Mouse (Mus musculus) c-Kit-positive CD71-positive TER-119-negative erythroid progenitor cells, embryonic 14.5 days (primary cell): ENCODE results near the gene Gm9044.
"Not testable (repeated sequence)": the region's sequence is repeated elsewhere in the genome, so short reads cannot be mapped to it uniquely, and the experiment has no call there.

ENCODE experiments used
- DNase-seq: peaks from one replicate; pipeline ENCODE4 v3.0.0-alpha.2; 2013; ENCODE audit warnings: low read depth

Gene Gm9044

DNA sequence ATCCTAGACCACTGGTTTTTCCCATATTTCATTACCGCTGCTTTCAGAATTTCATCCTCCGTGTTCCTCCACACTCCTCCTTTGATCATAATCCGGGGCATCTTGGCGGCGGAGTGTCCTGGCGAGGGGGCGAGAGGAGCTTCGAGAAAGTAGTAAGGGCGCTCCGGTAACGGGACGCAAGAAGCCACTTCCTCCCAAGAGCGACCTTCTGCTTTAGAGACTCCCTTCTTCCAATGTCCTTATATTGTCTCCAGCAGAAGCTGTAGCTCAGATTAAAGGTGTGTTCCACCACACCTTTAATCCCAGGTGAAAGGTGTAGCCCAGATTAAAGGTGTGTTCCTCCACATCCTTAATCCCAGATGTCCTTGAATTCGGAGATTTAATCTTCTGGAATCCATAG, at the start of gene Gm9044:
Gm9044 (minus strand) TSS at position 101 of the 400 bp plus-strand sequence.
- DNase-seq = not testable (repeated sequence)

DNA sequence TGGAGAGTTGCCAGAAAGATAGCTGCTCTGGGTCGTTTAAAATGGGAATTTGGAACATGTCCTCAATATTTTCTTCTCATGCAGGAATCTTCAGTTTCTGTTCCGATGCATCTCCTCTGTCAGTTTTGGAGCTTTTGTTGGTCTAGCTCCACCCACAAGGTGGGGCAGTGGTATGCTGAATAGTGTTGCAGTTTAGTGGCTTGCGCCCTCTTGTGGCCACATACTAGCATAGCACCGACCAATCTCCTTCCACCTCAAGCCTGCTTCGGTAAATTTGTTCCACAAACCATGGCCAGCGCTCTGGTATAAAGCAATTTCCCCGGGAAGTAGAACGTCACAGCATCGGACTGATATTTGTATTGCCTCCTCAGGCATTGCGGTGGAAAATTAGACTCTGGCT, 38.2 kb upstream of the Gm9044 start:
- peak; percentile 56 for DNase-seq

DNA sequence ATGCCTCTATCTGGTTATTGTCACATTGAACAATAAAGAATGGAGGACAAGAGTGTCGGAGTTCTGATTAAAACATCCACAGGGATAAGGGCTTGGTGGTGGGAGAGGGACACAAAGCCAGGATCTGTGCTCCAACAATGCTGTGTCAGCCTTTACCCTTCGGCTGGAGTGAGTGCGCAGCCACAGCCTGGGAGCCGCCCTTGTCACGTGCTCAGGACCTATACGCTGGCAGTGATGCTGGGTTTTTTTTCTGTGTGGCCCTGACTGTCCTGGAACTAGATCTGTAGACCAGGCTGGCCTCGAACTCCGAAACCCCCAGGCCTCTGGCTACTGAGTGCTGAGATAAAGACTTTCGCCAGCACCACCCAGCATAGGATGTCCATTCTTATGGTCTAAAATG, 37.3 kb upstream of the Gm9044 start:
- no peak for DNase-seq

DNA sequence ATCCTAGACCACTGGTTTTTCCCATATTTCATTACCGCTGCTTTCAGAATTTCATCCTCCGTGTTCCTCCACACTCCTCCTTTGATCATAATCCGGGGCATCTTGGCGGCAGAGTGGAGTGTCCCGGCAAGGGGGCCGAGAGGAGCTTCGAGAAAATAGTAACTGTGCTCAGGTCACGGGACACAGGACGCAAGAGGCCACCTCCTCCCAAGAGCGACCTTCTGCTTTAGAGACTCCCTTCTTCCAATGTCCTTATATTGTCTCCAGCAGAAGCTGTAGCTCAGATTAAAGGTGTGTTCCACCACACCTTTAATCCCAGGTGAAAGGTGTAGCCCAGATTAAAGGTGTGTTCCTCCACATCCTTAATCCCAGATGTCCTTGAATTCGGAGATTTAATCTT, 21.8 kb upstream of the Gm9044 start, which contains the start of gene Gm9049:
Gm9049 (minus strand) TSS at position 101 of the 400 bp plus-strand sequence.
- not testable (repeated sequence) for DNase-seq

DNA sequence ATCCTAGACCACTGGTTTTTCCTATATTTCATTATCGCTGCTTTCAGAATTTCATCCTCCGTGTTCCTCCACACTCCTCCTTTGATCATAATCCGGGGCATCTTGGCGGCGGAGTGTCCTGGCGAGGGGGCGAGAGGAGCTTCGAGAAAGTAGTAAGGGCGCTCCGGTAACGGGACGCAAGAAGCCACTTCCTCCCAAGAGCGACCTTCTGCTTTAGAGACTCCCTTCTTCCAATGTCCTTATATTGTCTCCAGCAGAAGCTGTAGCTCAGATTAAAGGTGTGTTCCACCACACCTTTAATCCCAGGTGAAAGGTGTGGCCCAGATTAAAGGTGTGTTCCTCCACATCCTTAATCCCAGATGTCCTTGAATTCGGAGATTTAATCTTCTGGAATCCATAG, 16.4 kb upstream of the Gm9044 start, which contains the start of gene Gm9048:
Gm9048 (minus strand) TSS at position 101 of the 400 bp plus-strand sequence.
- not testable (repeated sequence) for DNase-seq

DNA sequence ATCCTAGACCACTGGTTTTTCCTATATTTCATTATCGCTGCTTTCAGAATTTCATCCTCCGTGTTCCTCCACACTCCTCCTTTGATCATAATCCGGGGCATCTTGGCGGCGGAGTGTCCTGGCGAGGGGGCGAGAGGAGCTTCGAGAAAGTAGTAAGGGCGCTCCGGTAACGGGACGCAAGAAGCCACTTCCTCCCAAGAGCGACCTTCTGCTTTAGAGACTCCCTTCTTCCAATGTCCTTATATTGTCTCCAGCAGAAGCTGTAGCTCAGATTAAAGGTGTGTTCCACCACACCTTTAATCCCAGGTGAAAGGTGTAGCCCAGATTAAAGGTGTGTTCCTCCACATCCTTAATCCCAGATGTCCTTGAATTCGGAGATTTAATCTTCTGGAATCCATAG, 10.9 kb upstream of the Gm9044 start, which contains the start of gene Gm9046:
Gm9046 (minus strand) TSS at position 101 of the 400 bp plus-strand sequence.
- DNase-seq = not testable (repeated sequence)

DNA sequence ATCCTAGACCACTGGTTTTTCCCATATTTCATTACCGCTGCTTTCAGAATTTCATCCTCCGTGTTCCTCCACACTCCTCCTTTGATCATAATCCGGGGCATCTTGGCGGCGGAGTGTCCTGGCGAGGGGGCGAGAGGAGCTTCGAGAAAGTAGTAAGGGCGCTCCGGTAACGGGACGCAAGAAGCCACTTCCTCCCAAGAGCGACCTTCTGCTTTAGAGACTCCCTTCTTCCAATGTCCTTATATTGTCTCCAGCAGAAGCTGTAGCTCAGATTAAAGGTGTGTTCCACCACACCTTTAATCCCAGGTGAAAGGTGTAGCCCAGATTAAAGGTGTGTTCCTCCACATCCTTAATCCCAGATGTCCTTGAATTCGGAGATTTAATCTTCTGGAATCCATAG, 5.5 kb upstream of the Gm9044 start, which contains the start of gene Gm9045:
Gm9045 (minus strand) TSS at position 101 of the 400 bp plus-strand sequence.
- DNase-seq = not testable (repeated sequence)

DNA sequence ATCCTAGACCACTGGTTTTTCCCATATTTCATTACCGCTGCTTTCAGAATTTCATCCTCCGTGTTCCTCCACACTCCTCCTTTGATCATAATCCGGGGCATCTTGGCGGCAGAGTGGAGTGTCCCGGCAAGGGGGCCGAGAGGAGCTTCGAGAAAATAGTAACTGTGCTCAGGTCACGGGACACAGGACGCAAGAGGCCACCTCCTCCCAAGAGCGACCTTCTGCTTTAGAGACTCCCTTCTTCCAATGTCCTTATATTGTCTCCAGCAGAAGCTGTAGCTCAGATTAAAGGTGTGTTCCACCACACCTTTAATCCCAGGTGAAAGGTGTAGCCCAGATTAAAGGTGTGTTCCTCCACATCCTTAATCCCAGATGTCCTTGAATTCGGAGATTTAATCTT, 5.3 kb downstream of the Gm9044 start, which contains the start of gene Gm9040:
Gm9040 (minus strand) TSS at position 101 of the 400 bp plus-strand sequence.
- DNase-seq = not testable (repeated sequence)

DNA sequence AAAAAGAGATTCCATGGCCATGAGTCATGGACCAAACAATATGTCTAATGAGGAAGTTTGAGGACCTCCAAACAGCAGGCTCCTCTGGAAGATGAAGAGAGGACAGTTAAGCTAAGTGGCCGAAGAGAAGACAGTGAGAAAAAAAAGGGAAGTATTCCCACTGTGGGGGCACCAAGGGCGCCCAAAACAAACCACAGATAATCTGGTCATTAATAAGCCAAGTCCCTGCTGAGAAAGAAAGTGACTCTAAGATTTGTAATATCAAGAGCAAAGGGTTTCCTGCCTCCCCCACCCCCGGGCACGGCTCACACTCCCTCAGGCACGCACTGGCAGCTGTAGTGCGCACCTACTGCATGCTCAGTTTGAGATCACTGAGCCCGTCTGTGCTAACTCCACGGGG, 13.2 kb downstream of the Gm9044 start:
- DNase-seq = no peak

DNA sequence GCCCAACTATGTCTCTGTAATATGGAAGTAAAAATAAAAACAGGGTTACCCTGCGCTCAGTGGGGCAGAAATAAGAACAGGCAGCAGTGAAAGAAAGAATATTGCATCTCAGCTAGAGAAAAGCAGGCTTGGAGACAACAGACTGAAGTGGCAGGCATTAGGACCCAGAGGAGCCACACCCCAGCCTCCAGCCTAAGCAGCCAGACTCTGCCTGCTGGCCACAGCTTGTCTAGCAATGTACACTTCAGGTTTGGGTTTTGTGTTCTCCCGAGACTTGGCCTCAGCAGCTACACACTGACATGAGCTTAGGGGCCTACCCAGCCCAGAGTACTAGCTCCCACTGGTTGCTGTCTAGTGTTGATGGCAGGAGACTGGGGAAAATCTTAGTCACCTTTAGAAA, 30.1 kb downstream of the Gm9044 start:
- not testable (repeated sequence) for DNase-seq

DNA sequence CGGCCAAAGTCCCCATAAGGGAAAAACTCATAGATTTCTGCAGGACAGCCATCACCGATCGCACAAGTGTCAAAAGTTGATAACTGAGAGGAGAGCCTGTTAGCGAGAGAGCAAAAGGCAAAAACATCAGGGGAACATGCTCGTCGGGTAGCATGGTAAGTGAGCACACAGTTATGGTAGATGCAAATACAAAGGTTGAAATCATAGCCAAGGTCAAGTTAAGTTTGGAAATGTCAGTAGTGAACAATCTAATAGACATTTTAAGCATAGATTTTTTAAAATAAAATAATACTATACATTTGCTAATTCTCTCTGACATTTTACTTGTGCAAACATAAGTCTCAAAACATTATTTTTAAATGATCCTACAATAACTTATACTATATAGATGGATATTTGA, 37.3 kb downstream of the Gm9044 start, which contains the start of gene Iltifb:
Iltifb (minus strand) TSS at position 101 of the 400 bp plus-strand sequence.
- DNase-seq = no peak

DNA sequence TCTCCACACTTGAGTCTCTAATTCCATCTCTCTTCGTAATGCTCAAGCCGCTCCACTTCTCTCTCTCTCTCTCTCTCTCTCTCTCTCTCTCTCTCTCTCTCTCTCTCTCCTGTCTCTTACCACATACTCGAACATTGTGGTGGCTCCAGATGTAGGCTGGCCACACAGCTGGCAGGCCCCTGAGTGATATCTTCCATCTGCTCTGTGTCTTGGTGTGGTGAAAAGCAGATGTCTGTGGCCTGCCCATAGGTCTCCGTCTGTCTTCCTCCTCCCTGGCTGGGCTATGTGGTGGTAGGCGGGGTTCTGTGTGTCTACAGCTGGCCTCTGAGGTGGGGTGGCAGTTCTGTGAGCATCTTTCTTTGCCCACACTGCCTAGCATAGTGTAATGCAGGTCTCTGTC, 49.2 kb downstream of the Gm9044 start:
- DNase-seq = not testable (repeated sequence)

DNA sequence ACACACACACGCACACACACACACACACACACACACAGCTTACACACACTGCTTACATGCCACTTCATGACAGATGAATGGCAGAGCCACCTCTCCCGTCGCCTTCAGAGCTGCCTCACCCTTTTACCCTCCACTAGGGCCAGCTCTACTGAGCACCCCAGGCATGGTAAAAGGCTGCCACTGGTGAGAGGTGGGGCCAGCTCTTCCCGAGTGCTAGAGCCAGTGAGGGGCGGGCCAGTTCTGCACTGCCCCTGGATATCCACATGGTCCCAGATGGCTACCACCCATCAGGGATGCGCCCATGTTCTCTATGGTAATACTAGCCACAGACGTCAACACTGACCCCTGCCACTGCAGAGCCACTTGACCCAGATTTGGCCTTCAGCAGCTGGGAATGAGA, 49.6 kb downstream of the Gm9044 start:
- DNase-seq = not testable (repeated sequence)
